Mouse (Mus musculus): ENCODE results near the gene Syn3. TPM values are rescaled to one million over a fixed set of nuclear protein-coding genes. Genes with fewer than 3 reads are reported as not detected.

Gene Syn3
- polyA plus RNA-seq, 1 experiment from 2014 or later = 24.8 TPM

DNA sequence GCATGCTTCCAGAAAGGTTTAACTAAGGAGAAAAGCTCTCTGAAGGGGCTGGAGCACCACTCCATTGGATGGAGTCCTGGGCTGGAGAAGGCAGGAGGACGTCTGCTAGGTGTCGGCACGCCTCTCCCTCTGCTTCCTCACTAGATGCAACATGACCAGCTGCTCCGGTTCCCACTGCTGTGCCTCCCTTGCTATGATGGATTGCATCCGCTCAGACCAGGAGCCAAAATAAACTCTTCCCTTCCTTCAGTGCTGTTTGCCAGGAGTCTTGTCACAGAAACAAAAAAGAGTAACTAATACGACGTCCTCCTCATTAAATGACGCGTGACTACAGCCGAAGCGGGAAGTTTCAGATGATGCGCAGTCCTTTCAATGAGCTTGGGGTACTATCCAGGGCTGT is 129.9 kb downstream of the Syn3 start:
- Histone ChIP-seq H3K4me2 (ENCODE audit: low read length) (no peak overlapping the region), H3K9me3 (ENCODE audit: control insufficient read depth, low read length) (no peaks in the 10 kb centered on the region), H3K27me3 (replicated peaks; ENCODE audit: control insufficient read depth, insufficient read depth, low read length) (no peaks in the 10 kb centered on the region), H3K9ac (replicated peaks; ENCODE audit: low read depth, low read length) (no peak overlapping the region), H3K27ac (ENCODE audit: low read length) (no peak overlapping the region), H3K4me1 (replicated peaks; ENCODE audit: control insufficient read depth, insufficient read depth, low read length) (no peaks in the 10 kb centered on the region), H3K36me3 (ENCODE audit: control insufficient read depth, insufficient read depth) (no peaks in the 10 kb centered on the region), H3K4me3 (replicated peaks; ENCODE audit: low read length) (no peak overlapping the region)
- ATAC-seq = no peak
- 81% methylated on average over 12 of the region's 12 CpGs for WGBS

- Histone ChIP-seq H3K9me3 (ENCODE audit: control insufficient read depth, low read length) (no peaks in the 10 kb centered on the region), H3K4me2 (ENCODE audit: low read length) (no peak overlapping the region), H3K4me3 (replicated peaks; ENCODE audit: low read length) (no peak overlapping the region), H3K4me1 (replicated peaks; ENCODE audit: control insufficient read depth, insufficient read depth, low read length) (no peaks in the 10 kb centered on the region), H3K9ac (replicated peaks; ENCODE audit: low read depth, low read length) (no peak overlapping the region), H3K36me3 (ENCODE audit: control insufficient read depth, insufficient read depth) (no peaks in the 10 kb centered on the region), H3K27me3 (replicated peaks; ENCODE audit: control insufficient read depth, insufficient read depth, low read length) (no peaks in the 10 kb centered on the region), H3K27ac (ENCODE audit: low read length) (no peak overlapping the region)
- no peak for ATAC-seq
- WGBS = 92% methylated on average over 4 of the region's 4 CpGs
Observed at GRCm38 (mm10) chr10:86367346-86367745, 131.3 kb downstream of the Syn3 start.

- no peak overlapping the region for H3K4me3 ChIP-seq (replicated peaks; ENCODE audit: low read length)
- ATAC-seq = peak; percentile 65
- no peaks in the 10 kb centered on the region for H3K9me3 ChIP-seq (ENCODE audit: control insufficient read depth, low read length)
Observed at GRCm38 (mm10) chr10:86365632-86366092, 133.0 kb downstream of the Syn3 start.

GRCm38 (mm10) chr10:86363669-86364309 is 134.9 kb downstream of the Syn3 start:
- Histone ChIP-seq H3K27ac (ENCODE audit: low read length) (no peak overlapping the region), H3K4me3 (replicated peaks; ENCODE audit: low read length) (no peak overlapping the region), H3K4me2 (ENCODE audit: low read length) (no peak overlapping the region), H3K27me3 (replicated peaks; ENCODE audit: control insufficient read depth, insufficient read depth, low read length) (no peaks in the 10 kb centered on the region), H3K9ac (replicated peaks; ENCODE audit: low read depth, low read length) (no peak overlapping the region), H3K4me1 (replicated peaks; ENCODE audit: control insufficient read depth, insufficient read depth, low read length) (peaks cover 2% of the 10 kb centered on the region; the same call in 1 of the 2 replicates), H3K9me3 (ENCODE audit: control insufficient read depth, low read length) (no peaks in the 10 kb centered on the region), H3K36me3 (ENCODE audit: control insufficient read depth, insufficient read depth) (no peaks in the 10 kb centered on the region)
- 79% methylated on average over 8 of the region's 8 CpGs for WGBS
- ATAC-seq = no peak

More at GRCm38 (mm10) chr10:86365632-86366092, 133.0 kb downstream of the Syn3 start:
- H3K4me1 ChIP-seq (replicated peaks; ENCODE audit: control insufficient read depth, insufficient read depth, low read length) = no peaks in the 10 kb centered on the region
- no peaks in the 10 kb centered on the region for H3K36me3 ChIP-seq (ENCODE audit: control insufficient read depth, insufficient read depth)
- H3K9ac ChIP-seq (replicated peaks; ENCODE audit: low read depth, low read length) = no peak overlapping the region
- no peak overlapping the region for H3K4me2 ChIP-seq (ENCODE audit: low read length)
- H3K27ac ChIP-seq (ENCODE audit: low read length) = no peak overlapping the region
- H3K27me3 ChIP-seq (replicated peaks; ENCODE audit: control insufficient read depth, insufficient read depth, low read length) = no peaks in the 10 kb centered on the region
- 69% methylated on average over 5 of the region's 5 CpGs for WGBS

GRCm38 (mm10) chr10:86359699-86360098 is 139.0 kb downstream of the Syn3 start:
- no peaks in the 10 kb centered on the region for H3K36me3 ChIP-seq (ENCODE audit: control insufficient read depth, insufficient read depth)
- 41% methylated on average over 4 of the region's 4 CpGs for WGBS
- 0 out of 2 replicates have a peak overlapping the region, but pooled peaks have one; percentile 12 for H3K27ac ChIP-seq (ENCODE audit: low read length)
- no peak overlapping the region for H3K4me2 ChIP-seq (ENCODE audit: low read length)
- H3K9ac ChIP-seq (replicated peaks; ENCODE audit: low read depth, low read length) = no peak overlapping the region
- H3K9me3 ChIP-seq (ENCODE audit: control insufficient read depth, low read length) = no peaks in the 10 kb centered on the region
- H3K4me1 ChIP-seq (replicated peaks; ENCODE audit: control insufficient read depth, insufficient read depth, low read length) = peaks cover 2% of the 10 kb centered on the region; the same call in 1 of the 2 replicates
- no peak overlapping the region for H3K4me3 ChIP-seq (replicated peaks; ENCODE audit: low read length)
- H3K27me3 ChIP-seq (replicated peaks; ENCODE audit: control insufficient read depth, insufficient read depth, low read length) = no peaks in the 10 kb centered on the region
- ATAC-seq = peak; percentile 74

DNA sequence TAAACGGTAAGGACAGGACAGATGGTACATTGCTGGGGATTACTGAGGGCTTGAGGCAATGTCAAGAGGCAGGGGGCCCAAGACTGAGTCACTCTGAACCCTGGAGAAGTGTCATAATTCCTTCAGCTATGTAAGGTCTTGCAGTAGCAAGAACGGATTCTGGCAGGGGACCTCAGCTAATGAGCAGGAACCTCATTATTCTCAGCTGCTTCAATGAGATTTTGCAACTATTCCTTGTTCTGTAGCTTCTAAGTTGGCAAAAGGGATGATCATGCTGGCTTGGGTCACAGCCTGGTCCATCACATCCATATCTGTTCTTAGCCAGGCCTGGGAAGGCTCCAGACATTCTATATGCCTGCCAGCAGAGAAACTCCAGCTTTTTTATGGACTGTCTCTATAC is 139.5 kb downstream of the Syn3 start:
- ATAC-seq = peak; percentile 56; the same call in 1 of the 2 replicates

DNA sequence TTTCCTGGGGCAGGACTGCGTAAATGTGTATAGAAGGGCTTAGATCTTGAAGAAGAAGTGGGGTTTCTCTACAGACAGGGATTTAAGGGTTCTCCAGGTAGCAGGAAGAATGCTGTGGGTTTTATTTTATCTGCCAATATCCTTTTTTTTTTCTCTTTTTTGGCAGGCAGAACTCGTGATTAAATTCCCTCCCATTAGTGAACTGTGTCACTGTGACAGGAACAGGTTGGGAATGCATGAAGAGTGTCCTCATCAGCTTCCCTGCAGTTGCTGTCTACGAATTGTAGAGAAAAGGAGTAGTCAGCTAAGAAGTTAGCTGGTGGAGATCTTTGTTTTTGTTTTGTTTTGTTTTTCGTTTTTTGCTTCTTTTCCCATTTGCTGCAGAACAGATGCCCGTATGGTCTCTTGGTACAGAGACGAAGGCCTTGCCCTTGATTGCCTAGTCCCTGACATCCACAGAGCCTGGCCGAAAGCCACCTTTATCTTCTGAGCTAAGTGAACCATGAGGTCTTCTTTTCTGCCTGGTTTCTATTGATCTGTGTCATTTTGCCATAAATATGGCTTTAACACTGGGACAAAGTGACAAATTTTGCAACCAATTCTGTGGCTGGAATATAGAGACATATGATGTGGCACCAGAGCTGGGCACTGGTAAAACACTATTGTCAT is 140.3 kb downstream of the Syn3 start:
- Histone ChIP-seq H3K9me3 (ENCODE audit: control insufficient read depth, low read length) (no peaks in the 10 kb centered on the region), H3K36me3 (ENCODE audit: control insufficient read depth, insufficient read depth) (no peaks in the 10 kb centered on the region), H3K4me1 (replicated peaks; ENCODE audit: control insufficient read depth, insufficient read depth, low read length) (peaks cover 2% of the 10 kb centered on the region; the same call in 1 of the 2 replicates), H3K9ac (replicated peaks; ENCODE audit: low read depth, low read length) (no peak overlapping the region), H3K27ac (ENCODE audit: low read length) (no peak overlapping the region), H3K4me3 (replicated peaks; ENCODE audit: low read length) (no peak overlapping the region), H3K27me3 (replicated peaks; ENCODE audit: control insufficient read depth, insufficient read depth, low read length) (no peaks in the 10 kb centered on the region), H3K4me2 (ENCODE audit: low read length) (no peak overlapping the region)
- no peak for ATAC-seq
- WGBS = 79% methylated on average over 7 of the region's 7 CpGs

More for the DNA sequence above, 139.5 kb downstream of the Syn3 start:
- Histone ChIP-seq H3K9ac (replicated peaks; ENCODE audit: low read depth, low read length) (no peak overlapping the region), H3K36me3 (ENCODE audit: control insufficient read depth, insufficient read depth) (no peaks in the 10 kb centered on the region), H3K4me2 (ENCODE audit: low read length) (no peak overlapping the region), H3K9me3 (ENCODE audit: control insufficient read depth, low read length) (no peaks in the 10 kb centered on the region), H3K4me1 (replicated peaks; ENCODE audit: control insufficient read depth, insufficient read depth, low read length) (peaks cover 2% of the 10 kb centered on the region; the same call in 1 of the 2 replicates), H3K27ac (ENCODE audit: low read length) (0 out of 2 replicates have a peak overlapping the region, but pooled peaks have one; percentile 12), H3K27me3 (replicated peaks; ENCODE audit: control insufficient read depth, insufficient read depth, low read length) (no peaks in the 10 kb centered on the region), H3K4me3 (replicated peaks; ENCODE audit: low read length) (no peak overlapping the region)
- 49% methylated on average over 2 of the region's 2 CpGs for WGBS

DNA sequence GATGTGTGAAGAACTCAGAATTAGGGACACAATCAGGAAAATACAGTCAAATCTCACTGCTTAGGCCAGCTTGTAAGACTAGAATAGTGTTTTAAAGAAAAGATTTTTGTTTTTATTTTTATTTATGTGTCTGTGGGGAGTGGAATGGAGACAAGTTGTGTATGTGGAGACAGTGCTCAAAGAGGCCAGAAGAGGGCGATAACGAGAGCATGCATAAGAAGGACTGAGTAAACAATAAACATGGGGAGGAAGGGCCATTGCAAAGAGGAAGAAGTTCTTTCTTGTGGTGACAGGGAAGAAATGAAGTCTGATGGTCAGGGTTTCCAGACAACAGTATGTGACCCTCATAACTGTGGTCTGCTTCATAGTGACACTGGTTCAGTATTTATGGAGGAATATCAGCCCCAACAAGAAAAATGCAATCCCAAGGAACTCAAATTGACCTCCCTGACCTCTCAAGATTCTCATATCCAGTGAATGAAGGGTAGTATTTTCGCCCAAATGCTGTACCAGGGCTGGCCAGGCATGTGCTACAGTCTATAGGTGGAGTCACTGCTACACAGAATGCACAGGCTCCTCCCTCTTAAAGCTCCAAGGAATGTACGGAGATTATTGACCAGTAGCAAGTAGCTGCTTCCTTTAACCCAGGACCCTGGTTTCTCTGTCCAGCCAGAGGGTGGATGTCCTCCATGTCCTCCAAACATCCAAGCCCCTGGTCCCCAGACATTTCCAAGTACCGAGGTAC is 141.7 kb downstream of the Syn3 start:
- Histone ChIP-seq H3K4me2 (ENCODE audit: low read length) (no peak overlapping the region), H3K36me3 (ENCODE audit: control insufficient read depth, insufficient read depth) (no peaks in the 10 kb centered on the region), H3K4me1 (replicated peaks; ENCODE audit: control insufficient read depth, insufficient read depth, low read length) (peaks cover 2% of the 10 kb centered on the region; the same call in 1 of the 2 replicates), H3K9me3 (ENCODE audit: control insufficient read depth, low read length) (no peaks in the 10 kb centered on the region), H3K4me3 (replicated peaks; ENCODE audit: low read length) (no peak overlapping the region), H3K27me3 (replicated peaks; ENCODE audit: control insufficient read depth, insufficient read depth, low read length) (no peaks in the 10 kb centered on the region), H3K9ac (replicated peaks; ENCODE audit: low read depth, low read length) (no peak overlapping the region), H3K27ac (ENCODE audit: low read length) (no peak overlapping the region)
- WGBS = 57% methylated on average over 5 of the region's 5 CpGs
- ATAC-seq = no peak

GRCm38 (mm10) chr10:86352521-86352920 is 146.2 kb downstream of the Syn3 start:
- WGBS = 87% methylated on average over 3 of the region's 3 CpGs
- no peaks in the 10 kb centered on the region for H3K36me3 ChIP-seq (ENCODE audit: control insufficient read depth, insufficient read depth)
- H3K4me3 ChIP-seq (replicated peaks; ENCODE audit: low read length) = no peak overlapping the region
- ATAC-seq = no peak
- H3K27me3 ChIP-seq (replicated peaks; ENCODE audit: control insufficient read depth, insufficient read depth, low read length) = no peaks in the 10 kb centered on the region
- H3K27ac ChIP-seq (ENCODE audit: low read length) = no peak overlapping the region
- no peaks in the 10 kb centered on the region for H3K4me1 ChIP-seq (replicated peaks; ENCODE audit: control insufficient read depth, insufficient read depth, low read length)
- no peaks in the 10 kb centered on the region for H3K9me3 ChIP-seq (ENCODE audit: control insufficient read depth, low read length)
- no peak overlapping the region for H3K4me2 ChIP-seq (ENCODE audit: low read length)
- H3K9ac ChIP-seq (replicated peaks; ENCODE audit: low read depth, low read length) = no peak overlapping the region

Measured in forebrain, embryonic 16.5 days (tissue).